Mouse (Mus musculus): ENCODE measurements around the gene Pomp.

The Pomp gene

DNA sequence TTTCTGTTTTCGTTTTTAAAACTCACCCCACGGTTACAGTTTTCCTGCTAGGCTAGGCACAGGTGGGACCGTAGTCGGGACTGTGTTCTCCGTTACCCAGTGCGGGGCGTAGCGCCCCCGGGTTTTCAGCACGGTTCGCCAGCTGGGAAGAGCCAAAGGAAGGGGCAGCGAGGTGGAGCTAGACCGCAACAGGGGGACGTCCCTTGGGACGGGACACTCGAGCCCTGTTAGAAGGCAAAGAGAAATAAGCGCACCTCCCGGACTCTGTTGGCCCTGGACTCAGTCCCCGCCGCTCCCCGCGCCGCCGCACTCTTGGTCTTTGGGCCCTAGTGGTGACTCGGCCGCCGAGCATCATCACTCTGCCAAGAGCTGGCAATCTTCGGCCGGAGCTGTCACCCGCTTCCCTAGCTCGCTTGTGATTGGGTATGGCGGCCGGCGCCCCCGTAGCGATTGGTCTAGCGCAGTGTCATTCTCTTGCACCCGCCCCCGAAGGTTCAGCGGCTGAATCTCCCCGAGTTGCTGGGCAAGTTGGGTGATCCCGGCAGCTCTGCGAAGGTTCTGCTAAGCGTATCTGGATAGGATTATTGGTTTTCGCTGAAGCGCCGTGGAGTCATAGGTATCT lies 34.3 kb downstream of the Pomp start, which contains the start of gene Slc46a3:
Gene Slc46a3 (minus strand): TSS at position 361 of the 622 bp plus-strand sequence.
- in situ Hi-C loops (cut with MboI; ENCODE audit: unreplicated experiment in 2 of 2): loop anchor here (5.0 to 25.0 kb wide), 6 partner anchors 32 to 1740 kb away; partner anchors contain the start of genes Rnf6 (in 2 of the 2), Hsph1 (in 1 of the 2), Pomp (in 1 of the 2) and Tex26 (in 1 of the 2)

DNA sequence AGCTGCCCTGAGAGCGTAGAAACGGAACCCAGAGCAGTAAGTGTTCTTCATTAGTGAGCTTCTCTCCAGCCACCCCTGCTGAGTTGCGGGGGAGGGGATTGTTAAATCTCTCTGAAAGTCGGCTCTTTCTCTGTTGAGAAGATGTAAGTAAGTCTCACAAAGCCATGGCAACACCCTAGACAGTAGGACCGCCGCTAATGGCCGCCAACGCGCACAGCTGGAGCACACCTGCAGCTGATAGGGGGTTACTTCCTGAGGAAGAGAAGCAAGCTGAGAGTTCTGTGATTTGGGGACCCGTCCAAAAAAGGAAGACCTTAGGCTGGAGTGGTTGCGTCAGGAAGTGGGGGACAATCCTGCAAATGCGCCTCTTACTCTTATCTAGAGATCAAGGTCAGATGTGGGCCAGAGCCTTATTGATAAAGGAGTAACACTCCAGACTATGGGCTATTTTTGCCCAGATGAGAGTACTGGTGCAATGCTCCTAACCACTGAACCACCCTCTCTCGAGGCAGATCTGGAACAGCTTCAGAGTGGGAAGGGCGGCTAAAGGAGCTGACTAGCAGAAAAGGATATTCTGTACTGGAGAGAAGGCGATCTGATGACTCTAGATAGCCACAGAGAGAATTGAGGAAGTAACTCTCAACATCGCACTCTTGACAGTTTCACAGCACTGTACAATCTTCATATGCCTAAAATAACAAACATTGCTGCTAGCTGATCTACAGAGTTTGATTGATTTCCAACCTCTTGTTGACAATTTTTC lies 35.4 kb downstream of the Pomp start:
- in situ Hi-C loops (cut with MboI; ENCODE audit: unreplicated experiment in 2 of 2): loop anchor here (5.0 to 25.0 kb wide), 6 partner anchors 33 to 1739 kb away; partner anchors contain the start of genes Rnf6 (in 2 of the 2), Hsph1 (in 1 of the 2), Pomp (in 1 of the 2) and Tex26 (in 1 of the 2)

DNA sequence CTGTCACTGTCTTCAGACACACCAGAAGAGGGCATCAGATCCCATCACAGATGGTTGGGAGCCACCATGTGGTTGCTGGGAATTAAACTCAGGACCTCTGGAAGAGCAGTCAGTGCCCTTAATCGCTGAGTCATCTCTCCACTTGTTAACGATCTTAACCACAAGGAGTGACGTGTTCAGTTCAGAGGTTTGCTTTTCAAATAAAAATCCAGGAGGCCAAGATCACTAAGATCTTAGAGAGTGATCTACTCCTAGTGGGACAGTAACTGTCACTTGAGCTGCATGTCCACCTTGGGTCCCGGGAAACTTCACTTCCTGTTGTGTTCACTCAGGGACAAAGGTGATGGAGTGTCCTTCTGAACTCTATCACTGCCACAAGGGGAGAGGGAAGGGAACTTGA lies 36.2 kb downstream of the Pomp start:
- in situ Hi-C loops (cut with MboI; ENCODE audit: unreplicated experiment in 2 of 2): loop anchor here (5.0 to 25.0 kb wide), 6 partner anchors 34 to 1738 kb away; partner anchors contain the start of genes Rnf6 (in 2 of the 2), Hsph1 (in 1 of the 2), Pomp (in 1 of the 2) and Tex26 (in 1 of the 2)

DNA sequence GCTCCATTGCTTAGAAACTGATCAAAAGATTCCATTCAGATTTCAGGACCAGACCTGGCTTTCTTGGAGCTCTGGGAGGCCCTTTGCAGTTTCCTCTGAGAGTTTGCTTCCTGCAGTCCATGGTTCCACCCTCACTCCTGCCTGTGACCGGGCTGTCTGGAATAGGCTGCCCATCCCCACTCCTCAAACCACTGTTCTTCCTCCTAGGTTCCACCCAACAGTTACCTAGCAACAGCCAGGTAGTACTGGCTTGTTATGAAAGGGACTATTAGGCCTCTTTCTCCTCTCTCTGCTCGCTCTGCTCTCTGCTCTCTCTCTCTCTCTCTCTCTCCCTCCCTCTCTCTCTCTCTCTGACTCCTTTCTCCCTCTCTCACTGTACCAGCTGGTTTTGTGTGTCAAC lies 38.0 kb downstream of the Pomp start:
- in situ Hi-C loops (cut with MboI; ENCODE audit: unreplicated experiment in 2 of 2): loop anchor here (5.0 to 25.0 kb wide), 6 partner anchors 36 to 1737 kb away; partner anchors contain the start of genes Rnf6 (in 2 of the 2), Hsph1 (in 1 of the 2), Pomp (in 1 of the 2) and Tex26 (in 1 of the 2)

DNA sequence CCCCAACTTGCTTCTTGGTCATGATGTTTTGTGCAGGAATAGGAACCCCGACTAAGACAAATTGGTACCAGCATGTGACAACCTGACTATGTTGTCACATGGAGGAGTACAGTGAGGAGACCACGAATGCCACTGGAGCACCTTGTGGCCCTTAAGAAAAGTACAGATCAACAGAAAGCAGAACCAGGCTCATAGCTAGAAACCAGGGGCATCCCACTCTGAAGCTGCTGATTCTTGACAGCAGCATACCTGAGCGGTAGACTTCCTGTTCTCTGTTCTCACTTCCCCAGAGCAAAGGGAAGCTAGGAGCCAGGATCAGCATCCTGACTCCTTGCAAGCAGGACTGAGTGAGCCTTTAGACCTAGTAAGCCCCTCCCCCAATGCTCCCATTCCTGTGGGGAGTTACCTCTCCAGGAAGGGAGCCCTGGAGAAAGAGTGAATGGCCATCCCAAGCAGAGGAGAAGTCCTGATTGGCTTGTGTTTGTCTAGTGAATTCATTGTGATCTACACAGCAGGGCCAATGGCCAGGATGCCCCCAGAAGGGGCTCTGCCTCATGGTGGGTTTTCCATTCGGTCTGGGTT lies 38.8 kb downstream of the Pomp start:
- in situ Hi-C loops (cut with MboI; ENCODE audit: unreplicated experiment in 2 of 2): loop anchor here (5.0 to 25.0 kb wide), 6 partner anchors 37 to 1736 kb away; partner anchors contain the start of genes Rnf6 (in 2 of the 2), Hsph1 (in 1 of the 2), Pomp (in 1 of the 2) and Tex26 (in 1 of the 2)

DNA sequence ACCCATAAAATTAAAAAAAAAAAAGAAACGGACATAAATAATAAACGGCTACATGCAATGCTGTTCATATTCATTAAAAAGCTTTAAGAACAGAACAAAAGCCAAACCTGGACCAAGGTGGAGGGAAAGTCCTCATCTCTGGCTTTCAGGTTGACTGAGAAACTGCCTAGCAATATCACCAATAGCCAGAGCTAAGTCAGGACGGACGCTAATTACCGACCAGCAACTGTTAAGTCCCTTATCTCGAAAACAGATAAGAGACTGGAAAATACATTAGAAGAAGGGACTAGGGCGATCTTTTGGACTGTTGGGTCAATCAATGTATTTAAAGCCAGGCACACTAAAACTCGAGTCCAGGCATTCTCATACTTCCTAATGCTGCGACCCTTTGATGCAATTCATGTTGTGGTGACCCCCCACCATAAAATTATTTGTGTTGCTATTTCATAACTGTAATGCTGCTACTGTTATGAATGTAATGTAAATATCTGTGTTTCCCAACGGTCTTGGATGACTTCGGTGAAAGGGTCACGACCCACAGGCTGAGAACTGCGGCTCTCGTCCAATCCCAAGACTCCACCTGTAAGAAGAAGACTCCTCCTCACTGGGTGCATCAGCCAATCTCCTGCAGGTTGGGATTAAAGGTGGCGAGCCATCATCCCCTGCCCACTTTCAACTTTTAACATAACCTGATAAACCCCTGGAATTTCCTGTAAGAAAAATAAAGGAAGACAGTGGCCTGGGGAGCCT lies 41.9 kb downstream of the Pomp start:
- in situ Hi-C loops (cut with MboI; ENCODE audit: unreplicated experiment in 2 of 2): no loop called here

DNA sequence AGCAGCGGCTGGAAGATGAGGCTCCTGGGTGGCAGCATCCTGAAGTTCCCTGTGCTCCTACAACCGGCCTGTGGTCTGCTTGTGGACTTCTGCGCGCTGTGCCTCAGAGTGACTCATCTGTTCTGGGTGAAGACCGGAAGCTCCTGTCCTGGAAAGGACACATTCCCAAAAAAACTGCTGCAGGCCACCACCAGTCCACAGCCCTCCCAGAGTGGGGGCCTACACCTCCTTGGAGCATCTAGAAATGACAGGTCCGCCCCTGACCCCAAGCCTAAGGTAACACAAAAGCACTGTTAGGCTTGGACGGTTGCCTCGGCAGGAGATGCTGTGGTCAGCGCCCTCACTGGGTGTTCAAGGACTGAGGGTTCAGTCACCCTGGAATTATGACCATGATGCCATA lies 42.9 kb downstream of the Pomp start:
- in situ Hi-C loops (cut with MboI; ENCODE audit: unreplicated experiment in 2 of 2): no loop called here

DNA sequence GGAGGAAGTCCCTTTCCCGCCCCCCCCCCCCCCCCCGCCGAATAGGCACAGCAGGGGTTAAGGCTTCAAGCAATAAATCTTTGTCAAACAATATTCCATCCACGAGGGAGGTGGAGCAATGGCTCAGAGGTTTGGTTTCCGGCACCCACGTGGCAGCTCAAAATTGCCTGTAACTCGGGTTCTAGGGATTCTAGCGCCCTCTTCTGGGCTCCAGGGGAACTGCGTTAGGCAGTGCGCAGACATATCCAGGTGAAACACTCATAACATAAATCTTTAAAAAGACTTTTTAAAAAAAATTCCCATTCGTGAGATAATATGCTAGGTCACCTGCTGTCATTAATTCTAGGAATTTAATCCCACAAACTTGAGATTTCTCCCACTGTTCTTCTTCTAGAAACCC lies 46.9 kb downstream of the Pomp start:
- in situ Hi-C loops (cut with MboI; ENCODE audit: unreplicated experiment in 2 of 2): no loop called here

DNA sequence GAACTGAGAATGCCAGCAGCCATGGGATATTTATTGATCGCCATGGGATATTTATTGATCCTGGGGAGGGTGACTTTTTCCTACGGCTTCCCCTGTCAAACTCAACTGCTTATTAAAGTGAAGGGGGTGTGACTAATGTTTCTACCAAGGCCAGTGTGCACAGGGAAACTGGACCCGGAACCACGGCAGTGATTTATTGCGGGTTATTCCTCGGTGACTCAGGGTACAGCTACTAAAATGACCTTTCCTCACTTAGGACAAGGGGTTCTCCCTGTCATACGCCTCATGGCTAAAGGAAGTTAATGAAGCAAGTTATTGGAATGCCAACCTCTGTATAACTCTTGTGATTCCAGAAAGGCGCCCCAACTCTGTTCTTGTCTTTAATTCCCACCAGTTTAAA lies 47.6 kb downstream of the Pomp start:
- in situ Hi-C loops (cut with MboI; ENCODE audit: unreplicated experiment in 2 of 2): no loop called here

DNA sequence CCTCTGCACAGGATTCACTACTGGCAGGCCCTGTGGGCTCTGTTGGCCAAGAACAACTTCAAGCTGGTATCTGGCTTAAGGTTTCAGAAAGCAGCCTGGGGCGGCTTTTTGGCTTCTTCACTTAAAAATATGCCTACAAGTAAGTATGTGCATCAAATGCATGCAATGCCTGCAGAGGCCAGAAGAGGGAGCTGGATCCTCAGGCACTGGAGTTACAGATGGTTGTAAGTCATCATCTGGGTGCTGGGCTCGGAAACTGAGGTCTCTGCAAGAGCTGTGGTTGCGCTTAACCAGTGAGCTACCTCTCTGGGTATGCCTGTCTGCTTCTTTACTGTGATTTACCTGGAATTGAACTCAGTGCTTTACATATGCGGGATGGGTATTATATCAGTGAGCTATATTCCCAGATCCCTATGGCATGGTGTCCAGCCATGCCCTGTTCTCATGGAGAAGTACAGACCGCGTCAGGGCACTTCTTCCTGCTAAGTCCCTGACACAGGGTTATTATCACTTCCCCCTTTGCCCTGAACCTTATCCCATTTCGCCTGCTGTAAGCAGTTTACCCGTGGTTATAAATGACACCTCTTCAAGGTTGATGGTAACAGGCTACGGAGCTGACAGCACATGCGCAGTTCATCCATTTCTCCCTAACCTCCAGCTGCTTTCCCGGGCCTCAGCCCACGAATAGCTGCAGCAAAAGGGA lies 50.7 kb downstream of the Pomp start:
- in situ Hi-C loops (cut with MboI; ENCODE audit: unreplicated experiment in 2 of 2): no loop called here

DNA sequence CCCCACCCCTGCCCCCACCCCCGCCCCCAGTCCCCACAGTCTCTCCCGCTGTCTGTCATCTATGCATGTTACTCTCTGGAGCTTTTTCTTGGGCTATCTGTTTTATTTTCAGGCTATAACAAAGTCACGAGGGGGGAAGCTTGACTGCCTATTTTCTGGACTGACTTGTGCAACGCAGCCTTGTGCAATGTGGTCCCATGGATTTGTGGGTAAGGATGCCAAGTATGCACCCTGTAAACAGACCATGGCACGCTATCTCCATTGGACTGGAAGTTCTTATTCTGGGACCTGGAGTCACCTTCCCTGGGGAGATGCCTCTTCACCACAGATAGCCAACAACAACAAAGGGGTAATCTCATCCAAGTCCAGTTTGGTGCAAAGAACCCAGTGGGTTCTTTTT lies 51.5 kb downstream of the Pomp start:
- in situ Hi-C loops (cut with MboI; ENCODE audit: unreplicated experiment in 2 of 2): no loop called here

DNA sequence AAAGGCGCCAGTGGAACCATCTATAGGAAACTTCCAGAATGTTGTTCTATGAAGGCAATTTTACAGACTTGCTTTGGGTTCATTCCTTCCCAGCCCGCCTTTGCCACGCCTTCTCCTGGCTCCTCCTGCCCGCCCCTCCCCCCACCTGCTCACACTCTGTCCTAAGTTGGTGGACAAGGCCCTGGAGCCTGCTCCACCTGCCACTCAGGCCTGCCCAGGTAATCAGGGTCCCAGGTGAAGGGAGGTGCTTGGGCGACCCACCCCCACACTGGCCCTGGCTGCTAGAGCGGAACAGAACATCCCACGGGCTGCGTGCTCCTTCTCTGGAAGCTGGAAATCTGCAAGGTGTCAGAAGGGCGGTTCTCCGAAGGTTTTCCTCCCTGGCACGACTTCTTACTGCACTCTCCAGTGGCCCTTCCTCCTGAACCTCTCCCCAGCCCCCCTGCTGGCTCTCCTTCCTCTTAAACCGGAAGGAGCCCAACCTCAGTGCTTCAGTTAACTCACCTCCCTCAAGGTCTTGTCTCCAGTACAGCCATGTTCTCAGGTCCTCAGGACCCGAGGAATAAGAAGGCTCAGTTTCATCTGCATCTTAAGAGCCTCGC lies 53.1 kb downstream of the Pomp start:
- in situ Hi-C loops (cut with MboI; ENCODE audit: unreplicated experiment in 2 of 2): no loop called here

DNA sequence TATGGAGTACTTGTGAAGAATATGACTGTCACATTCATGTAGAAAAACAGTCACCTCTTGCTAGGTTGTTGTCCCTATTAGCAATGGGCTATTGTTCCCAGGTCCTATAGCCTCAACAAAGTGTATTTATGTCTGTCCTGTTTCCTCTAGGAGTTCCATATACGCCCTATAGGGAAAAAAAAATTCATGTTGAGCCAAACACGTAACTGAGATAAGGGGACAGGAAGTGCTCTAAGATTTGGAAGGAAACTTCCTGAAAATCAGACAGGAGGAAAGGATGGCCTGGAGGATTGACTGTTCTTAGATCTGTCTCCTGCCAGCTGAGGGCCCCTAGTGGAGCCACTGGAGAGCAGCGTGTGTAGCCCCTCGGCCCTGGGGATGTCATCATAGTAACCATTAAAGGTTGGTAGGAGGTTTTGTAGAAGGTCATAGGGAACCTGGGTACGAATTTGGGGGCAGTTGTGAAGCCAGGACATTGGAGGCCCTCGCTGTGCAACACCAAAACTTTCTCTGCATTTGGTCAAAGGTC lies 54.8 kb downstream of the Pomp start:
- in situ Hi-C loops (cut with MboI; ENCODE audit: unreplicated experiment in 2 of 2): no loop called here

DNA sequence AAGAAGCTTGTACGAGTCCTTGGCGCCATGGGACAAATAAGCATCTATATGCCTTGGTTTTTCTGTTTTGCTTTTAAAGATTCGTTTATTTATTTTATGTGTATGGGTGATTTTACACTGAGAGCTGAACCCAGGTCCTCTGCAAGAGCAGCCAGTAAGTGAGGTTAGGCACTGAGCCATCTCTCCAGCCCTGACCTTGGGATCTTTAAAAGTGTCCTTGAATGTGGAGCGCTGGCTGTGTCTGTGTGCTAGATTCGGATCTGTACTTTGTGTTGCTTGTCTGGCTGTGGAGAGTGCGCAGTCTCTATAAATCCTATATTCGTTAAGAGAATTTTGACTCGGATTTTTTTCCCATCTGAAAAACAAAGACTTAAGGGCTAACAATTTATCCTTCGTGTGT lies 55.9 kb downstream of the Pomp start:
- in situ Hi-C loops (cut with MboI; ENCODE audit: unreplicated experiment in 2 of 2): no loop called here

DNA sequence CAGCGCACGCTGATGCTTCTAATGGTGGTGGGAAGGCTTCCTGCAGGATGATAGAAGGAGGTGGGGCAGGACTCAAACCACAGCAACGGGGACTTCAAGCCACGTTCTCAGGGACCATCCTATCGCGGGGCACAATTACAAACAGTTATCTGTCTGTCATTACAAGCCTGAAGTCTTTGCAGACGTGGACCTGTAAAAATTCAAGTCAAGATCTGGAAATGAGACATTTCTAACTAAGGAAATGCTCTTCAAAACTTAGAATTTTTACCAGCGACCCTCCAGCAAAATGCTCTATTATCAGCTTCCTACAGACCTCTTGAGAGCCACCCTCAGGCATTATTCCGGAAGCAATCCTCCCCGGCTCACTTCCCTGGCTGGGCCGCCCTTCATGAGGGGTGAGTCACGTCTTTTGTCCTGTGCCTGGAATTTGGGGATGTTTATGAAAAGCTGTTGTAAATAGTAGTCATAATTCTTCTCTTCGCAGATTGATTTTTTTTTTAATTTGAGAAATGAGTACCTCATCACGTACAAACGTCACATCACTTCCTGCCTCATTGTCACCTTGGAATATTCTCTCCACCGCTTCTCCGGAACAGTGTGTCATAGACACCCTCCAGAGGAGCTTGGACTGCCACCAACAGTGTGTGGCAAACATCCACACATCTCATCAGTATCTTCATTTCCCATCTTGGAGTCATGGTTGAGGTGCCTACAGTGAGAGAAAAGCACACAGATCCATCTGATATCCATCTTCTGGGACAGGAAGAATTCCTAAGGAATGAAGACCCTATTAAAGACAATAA lies 58.0 kb downstream of the Pomp start:
- in situ Hi-C loops (cut with MboI; ENCODE audit: unreplicated experiment in 2 of 2): no loop called here

DNA sequence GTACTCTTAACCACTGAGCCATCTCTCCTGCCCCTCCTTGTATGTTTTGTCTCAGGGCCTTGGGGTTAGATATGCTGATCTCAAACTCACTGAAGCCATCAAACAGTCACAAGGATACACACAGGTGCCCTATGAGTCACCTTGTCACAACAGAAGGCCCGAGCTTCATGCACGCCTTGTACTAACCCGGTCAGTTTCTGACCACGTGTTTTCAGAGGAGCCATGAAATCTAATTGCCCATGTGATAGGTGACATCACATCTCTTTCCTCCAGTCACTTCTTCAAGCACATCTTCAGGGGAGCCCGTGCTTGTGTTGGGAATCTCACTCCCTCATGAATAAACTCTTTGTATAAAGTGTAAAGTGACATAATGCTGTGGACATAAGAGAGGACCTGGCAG lies 64.4 kb downstream of the Pomp start:
- in situ Hi-C loops (cut with MboI; ENCODE audit: unreplicated experiment in 2 of 2): no loop called here

All from v-Abl transformed pro-B cells (cell line).